Comparison of ENCODE assay signal across 8 mouse cellular contexts in the genomic region with DNA sequence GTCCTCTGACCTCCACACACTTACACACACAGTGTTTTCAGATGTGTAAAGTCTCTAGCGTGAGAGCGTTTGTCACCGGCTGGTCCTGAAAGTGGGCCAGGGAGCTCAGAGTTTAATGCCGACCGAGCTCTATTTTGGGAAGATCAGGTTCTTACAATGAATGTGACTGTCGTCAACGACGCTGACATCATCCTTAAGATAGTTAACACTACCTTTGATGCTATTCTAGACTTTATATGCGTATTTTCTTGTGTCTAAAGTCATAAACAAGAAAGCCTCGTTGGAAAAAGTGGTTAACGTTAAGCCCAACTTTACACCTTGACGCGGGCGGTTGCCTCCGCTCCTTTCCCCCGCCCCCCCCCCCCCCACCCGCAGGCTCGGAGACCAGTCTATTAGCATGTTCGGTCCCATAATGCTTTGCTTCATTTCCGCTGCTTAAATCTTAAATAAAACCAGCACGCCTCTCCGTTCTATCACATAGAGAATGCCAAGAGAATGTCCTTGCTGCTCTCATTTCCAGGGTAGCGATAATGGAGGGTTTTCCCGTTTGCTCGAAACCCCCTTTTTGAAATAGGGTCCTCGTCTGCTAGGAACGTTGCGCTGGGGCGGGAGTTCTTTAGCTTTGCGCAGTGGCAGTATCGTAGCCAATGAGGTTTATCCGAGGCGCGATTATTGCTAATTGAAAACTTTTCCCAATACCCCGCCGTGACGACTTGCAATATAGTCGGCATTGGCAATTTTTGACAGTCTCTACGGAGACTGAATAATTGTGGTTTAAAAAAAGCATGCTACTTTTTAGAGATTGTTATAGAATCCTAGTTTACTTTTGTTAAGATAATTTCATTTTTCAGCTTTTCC. TPM values are rescaled to one million over a fixed set of nuclear protein-coding genes. Genes with fewer than 3 reads are reported as not detected.
A peak's percentile ranks its signal among the peaks of the same experiment; 100 is the strongest.
DNase-seq lines count a peak whose midpoint lies in the region; ATAC-seq lines count a peak whose summit lies in the region.

No protein-coding gene starts in this region.

- no peaks in the 10 kb centered on the region for H3K9me3 ChIP-seq in hindbrain, embryonic 13.5 days

- H3K9ac ChIP-seq in hindbrain, embryonic 13.5 days = peak overlapping the region; percentile 84

- H3K36me3 ChIP-seq in hindbrain, embryonic 13.5 days = no peaks in the 10 kb centered on the region

- WGBS in hindbrain, embryonic 13.5 days = 1% methylated on average over 39 of the region's 39 CpGs

- peak overlapping the region; percentile 70 for H3K4me2 ChIP-seq in hindbrain, embryonic 13.5 days

- H3K27ac ChIP-seq in hindbrain, embryonic 13.5 days = peak overlapping the region; percentile 100

- peak; percentile 70 for ATAC-seq in hindbrain, embryonic 13.5 days (ENCODE audit: low FRiP score)

- H3K4me1 ChIP-seq in hindbrain, embryonic 13.5 days (replicated peaks) = peaks cover 27% of the 10 kb centered on the region

- peak overlapping the region; percentile 43 for H3K4me3 ChIP-seq in hindbrain, embryonic 13.5 days

- DNase-seq in Muller cell, postnatal 12 days (ENCODE audit: inconsistent ontology term) = peak; percentile 90
- DNase-seq in cerebellum, adult 9-11 months = peak; percentile 89
- DNase-seq in frontal cortex, postnatal 10 days (ENCODE audit: low spot score in 2 of 2) = peak; percentile 73 to 77
- DNase-seq in layer of hippocampus, postnatal 25 days (ENCODE audit: extremely low spot score in 1 of 2, low spot score in 1 of 2) = peak; percentile 63 to 80
- DNase-seq in lung, postnatal 25 days (ENCODE audit: low spot score) = peak; percentile 83
- DNase-seq in right cerebral cortex, adult 18-20 months = peak; percentile 73
- peak; percentile 81 for DNase-seq in urinary bladder, postnatal 14 days (ENCODE audit: low spot score)

- H3K27me3 ChIP-seq in hindbrain, embryonic 13.5 days = no peaks in the 10 kb centered on the region

RNA-seq across cellular contexts. Expression of a gene that starts 4.5 kb away (rescaled TPM):
- polyA plus RNA-seq in hindbrain, embryonic 13.5 days (2015; fragmentation: Nextera tagmentation; extraction: Ambion mirVana) = 30.0 TPM in 2 replicates
- total RNA-seq in layer of hippocampus, postnatal 25 days (2021) = 10 to 100 TPM; 27.6 to 39.7 TPM

RNA-seq across cellular contexts. Expression of a gene that starts 17.4 kb away (rescaled TPM):
- 19.9 and 23.4 TPM in 2 replicates for polyA plus RNA-seq in hindbrain, embryonic 13.5 days (2015; fragmentation: Nextera tagmentation; extraction: Ambion mirVana)
- total RNA-seq in layer of hippocampus, postnatal 25 days (2021) = 10 to 100 TPM; 30.9 to 41.9 TPM

RNA-seq across cellular contexts. Expression of a gene that starts 23.0 kb away (rescaled TPM):
- polyA plus RNA-seq in hindbrain, embryonic 13.5 days (2015; fragmentation: Nextera tagmentation; extraction: Ambion mirVana) = not detected in 2 replicates
- not detected for total RNA-seq in layer of hippocampus, postnatal 25 days (2021)

RNA-seq across cellular contexts. Expression of a gene that starts 59.7 kb away (rescaled TPM):
- 71.8 and 76.9 TPM in 2 replicates for polyA plus RNA-seq in hindbrain, embryonic 13.5 days (2015; fragmentation: Nextera tagmentation; extraction: Ambion mirVana)
- 10 to 100 TPM; 52.5 to 57.1 TPM for total RNA-seq in layer of hippocampus, postnatal 25 days (2021)

Comparison
In these comparisons a context has a peak if more than half of its experiments do, and no peak if none do; other contexts are left out.
1. Peak in every context shown above with its lines: DNase-seq, ATAC-seq, H3K4me3 ChIP-seq and H3K27ac ChIP-seq.